Mouse (Mus musculus) cerebellum, postnatal 14 days (tissue): Measurements from ENCODE around the gene Gnpnat1.
"Not testable (repeated sequence)": the region's sequence is repeated elsewhere in the genome, so short reads cannot be mapped to it uniquely, and the experiment has no call there.

Experiments
- DNase-seq, 2 experiments: peaks; one replicate each; pipeline ENCODE4 v3.0.0; 2021; ENCODE audit warnings: mixed read lengths in 2 of 2

The Gnpnat1 gene

DNA sequence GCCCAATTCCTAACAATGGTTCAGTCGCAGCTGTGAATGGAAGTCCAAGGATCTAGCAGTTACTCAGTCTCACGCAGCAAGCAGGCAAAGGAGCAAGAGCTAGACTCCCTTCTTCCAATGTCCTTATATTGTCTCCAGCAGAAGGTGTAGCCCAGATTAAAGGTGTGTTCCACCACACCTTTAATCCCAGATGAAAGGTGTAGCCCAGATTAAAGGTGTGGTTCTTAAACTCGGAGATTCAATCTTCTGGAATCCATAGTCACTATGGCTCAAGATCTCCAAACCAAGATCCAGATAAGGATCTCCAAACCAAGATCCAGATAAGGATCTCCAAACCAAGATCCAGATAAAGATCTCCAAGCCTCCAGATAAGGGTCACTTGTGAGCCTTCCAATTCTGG is at the start of gene Gnpnat1:
Gene Gnpnat1 (minus strand): TSS at position 101 of the 400 bp plus-strand sequence.
- not testable (repeated sequence) for DNase-seq

GRCm38 (mm10) chr14:45453538-45454233 is 49.0 kb upstream of the Gnpnat1 start:
- peak in 1 of 2 experiments; percentile 20 for DNase-seq

DNA sequence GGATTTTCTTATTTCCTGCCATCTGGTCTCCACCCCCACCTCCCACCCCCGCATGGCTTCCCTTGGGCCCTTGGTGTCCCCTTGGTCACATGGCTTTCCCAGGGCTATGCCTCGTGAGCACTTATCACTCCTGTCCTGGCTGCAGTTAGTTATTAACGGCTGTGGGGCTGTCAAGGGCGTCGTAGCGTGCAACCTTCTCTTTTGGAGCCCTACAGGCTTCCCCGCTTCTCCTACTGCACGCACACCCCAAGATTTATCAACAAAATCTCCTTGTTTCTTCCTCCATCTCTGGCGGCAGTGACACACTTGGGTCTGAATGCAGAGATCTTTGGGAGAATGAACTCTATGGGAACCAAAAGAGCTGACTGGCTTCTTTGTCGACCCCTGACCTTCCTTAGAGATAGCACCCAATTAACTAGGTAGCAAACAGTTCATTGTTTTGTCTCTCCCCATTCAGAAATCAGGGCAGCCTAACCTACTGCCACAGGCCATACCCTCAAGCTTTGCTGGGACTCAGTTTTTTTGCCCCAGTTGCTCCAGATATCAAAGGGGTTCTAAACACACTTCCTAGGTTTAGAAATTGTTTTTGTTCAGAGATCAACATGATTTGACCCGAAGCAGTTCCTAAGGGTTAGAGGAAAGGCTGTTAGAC is 48.3 kb upstream of the Gnpnat1 start:
- DNase-seq, result peak in 1 of 2 experiments; percentile 36

DNA sequence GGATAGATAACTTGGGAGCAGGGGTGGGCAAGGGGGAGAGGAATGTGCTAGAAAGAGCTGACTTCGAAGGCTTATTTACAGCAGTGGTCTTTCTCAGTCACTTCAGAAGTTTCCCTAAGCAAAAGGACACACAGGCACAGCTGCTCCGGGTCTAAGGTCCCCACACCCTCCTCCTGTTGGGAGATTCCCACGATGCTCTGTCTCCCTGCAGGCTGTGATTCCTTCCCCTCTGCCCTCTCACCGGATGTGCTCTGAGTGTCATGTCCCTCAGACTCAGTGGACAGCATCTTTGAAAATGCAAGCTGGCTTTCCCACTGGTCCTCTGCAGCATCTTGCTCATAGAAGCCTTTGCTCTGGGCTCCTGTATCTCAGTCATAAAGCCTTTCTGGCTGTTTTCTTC is 47.4 kb upstream of the Gnpnat1 start:
- DNase-seq, result no peak

DNA sequence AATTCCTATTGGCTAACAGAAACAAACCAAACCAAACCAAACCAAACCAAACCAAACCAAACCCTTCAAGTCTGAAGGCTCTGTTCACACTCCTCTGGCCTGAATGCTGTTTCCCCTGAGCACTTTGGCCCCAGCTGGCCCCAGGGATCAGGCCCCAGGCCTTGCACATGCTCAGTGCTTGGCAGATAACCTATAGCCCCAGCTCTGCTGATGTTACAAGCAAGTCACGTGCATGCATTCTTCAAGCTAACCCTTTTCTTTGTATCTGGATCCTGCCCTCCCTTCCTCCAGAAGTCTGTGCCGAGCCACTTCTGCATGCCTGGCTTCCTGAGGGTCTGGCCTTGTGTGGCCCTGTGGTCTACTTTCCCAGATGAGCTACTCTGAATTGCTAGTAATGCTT is 46.4 kb upstream of the Gnpnat1 start:
- DNase-seq, result no peak

DNA sequence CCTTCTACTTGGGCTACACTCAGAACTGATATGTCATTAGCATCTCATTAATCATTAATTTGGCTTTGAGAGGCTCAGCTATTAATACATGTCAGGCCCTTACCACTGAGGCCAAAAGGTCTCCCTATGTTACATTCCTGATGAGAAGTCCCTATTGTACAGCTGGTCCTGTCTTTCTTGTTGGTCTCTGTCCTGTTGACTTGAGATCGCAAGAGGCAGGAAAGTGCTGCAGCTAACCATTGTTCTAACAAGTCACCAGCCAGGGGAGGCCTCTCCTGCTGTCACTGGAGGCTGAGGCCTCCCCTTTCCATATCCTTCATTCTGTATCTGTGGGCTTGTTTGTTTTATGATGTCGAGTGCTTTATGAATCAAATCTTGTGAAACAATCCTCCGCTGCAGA is 42.1 kb upstream of the Gnpnat1 start:
- no peak for DNase-seq

DNA sequence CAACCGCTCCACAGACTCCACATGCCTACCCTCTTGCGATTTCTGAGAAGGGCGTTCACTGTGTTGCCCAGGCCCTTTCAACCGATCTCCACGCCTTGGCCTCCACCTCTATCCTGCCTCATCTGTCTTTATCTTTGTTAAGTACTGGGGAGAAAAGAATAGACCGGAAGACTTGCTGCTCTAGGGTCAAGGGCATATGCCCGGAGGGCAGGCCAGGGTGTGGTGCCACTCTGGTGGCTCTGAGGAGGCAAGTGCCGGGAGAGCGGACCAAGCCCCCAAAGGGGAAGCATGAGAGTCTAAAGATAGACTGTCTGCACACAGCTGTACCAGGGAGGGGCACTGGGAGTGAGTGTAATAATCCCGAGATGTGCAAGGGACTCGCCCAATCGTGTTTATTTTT is 40.7 kb upstream of the Gnpnat1 start:
- DNase-seq, result no peak

DNA sequence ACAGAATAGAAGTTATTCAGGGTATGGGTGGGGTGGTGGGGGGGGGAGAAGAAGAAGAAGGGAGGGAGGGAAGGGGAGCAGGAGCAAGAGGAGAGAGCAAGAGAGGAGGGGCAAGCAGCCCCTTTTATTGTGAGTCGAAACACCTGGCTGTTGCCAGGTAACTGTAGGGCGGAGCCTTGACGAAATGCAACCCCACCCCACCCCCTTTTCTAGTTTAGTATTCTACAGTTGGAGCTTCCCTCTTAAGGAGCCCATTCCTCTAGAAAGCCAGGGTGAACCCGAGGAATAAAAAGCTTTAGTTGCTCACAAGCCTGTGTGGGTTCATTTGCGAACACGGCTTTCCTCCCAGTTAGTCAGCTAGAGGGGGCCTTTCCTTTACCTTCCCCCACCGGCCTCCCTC is 40.2 kb upstream of the Gnpnat1 start:
- no peak for DNase-seq

DNA sequence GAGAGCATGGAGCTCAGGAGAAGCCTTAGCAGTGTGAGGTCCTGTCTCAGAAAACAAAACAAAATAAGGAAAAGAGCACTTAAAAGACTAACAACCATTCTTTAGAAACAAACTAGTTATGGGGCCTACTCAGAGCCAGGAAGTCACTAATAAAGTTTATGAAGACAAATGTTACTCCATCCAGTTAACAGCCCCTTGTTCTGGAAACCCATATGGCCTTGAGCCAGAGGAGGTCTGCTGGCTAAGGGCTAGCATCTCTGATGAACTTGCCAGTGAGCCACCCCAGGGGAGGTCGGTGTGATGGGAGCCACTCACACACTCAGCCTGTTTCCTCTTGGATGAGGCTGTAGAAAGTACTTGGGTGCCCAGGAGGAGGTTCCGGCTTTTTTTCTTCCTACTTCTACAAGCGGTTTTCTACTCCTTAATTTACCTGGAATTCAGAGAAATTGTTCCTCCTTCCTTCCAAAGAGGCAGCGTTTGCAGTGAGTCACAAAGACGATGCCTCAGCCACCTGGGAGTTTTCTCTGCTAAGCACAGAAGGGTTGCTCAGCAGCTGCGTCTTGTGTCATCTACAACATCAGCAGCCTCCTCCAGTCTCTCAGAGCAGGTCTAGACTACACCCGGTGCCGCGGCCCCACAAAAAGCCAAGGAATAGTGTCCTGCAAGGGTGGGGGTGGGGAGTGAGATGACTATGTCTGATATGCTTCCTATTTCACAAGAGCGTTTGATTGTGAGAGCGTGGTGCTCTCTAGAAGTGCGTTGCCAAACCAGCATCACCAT is 38.3 kb upstream of the Gnpnat1 start:
- DNase-seq, result no peak

DNA sequence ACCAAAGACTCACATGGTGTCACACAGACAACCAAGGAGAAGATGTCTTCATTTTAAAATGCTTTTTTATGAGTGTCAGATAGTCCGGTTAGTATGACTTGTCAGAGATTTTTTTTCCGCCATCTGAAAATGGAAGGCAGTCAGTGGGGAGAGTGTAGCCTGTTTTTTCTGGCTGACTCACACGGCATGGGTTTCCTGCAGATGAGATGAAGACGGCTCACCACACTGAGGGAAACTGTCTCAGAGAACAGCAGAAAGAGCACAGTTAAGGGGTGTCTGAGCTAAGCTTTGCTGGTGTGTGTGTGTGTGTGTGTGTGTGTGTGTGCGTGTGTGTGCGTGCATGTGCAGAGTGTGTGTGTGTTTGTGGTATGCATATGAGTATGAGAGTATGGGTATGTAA is 36.6 kb upstream of the Gnpnat1 start:
- DNase-seq, result no peak

- DNase-seq, result no peak
These were observed 34.7 kb upstream of the Gnpnat1 start for GRCm38 (mm10) chr14:45439387-45439786.

GRCm38 (mm10) chr14:45438931-45439275 is 34.2 kb upstream of the Gnpnat1 start:
- DNase-seq, result no peak

DNA sequence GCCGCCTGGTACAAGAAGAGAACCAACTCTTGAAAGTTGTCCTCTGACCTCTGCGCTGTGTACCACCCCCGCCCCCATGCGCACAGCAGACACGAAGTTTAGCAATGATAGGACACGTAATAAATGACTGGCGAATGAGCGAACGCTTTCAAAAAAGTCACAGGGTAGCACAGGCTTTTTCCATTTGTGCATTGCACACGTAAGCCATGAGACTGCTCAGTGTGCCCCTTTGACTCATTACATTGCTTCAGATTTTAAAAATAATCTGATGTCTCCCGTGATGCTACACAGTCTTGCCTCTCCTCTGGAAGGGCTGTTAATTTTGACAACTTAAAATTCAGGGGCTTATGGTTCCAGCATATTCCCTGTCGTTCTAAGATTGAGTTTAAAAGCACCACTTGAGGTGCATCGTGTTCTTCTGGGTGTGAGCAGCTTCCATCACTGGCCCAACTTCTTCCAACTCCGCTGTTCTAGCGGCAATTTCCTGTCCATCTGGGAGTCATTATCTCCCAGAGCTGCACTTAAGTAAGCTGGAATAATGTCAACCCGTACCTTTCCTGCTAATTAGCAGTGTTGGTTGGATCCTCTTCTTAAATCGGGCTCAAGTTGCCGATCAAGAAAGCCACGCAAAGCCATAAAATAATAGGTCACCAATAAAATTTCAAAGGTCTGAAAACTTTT is 33.7 kb upstream of the Gnpnat1 start:
- no peak for DNase-seq

- no peak for DNase-seq
These were observed 29.5 kb upstream of the Gnpnat1 start for GRCm38 (mm10) chr14:45434220-45434619.

DNA sequence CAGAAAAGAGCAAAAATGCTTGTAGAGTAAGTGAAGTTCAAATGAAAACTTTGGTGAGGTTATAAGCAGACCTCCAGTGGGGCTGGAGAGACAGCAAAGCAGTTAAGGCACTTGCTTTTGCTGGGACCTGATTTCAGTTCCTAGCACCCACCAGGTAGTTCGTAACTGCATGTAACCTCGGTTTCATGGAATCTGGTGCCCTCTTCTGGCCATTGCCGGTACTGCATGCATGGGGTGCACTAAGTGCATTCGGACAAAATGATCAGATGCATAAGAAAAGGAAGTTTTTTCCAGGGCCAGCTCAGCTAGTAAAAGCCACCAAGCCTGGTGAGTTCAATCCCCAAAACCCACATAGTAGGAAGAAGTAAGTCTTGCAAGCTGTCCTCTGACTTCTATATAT is 27.3 kb upstream of the Gnpnat1 start:
- peak; percentile 6 to 41 for DNase-seq

DNA sequence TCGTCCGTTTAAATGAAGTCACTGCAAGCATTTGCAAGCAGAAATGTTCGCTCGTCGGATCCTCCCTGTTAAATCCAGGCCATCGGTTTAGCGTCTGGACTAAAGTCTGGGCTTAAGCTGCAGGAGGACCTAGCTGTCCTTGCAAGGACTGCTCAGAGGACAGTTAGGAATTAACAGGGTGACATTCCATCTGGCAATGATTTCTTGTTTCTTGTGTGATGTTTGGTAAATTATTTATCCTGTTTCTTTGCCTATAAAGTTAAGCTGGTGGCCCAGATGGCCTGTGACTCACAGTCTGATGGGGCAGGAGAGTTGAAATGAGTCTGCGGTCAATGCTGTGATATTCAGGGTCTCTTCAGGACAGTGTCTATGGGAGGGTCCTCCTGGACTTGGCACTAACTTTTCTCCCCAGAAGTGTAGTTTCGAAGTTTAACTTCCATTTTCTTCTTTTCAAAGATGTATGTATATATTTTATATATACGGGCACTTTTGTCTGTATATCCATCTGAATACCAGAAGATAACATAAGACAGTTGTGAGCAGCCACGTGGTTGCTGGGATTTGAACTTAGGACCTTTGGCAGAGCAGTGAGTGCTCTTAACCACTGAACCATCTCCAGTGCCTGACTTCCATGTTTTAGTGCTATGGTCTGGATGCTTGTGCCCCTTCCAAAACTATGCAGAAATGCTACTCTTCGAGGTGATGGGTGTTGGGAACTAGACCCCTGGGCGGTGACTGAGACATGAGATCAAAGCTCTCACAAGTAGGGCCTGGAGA is 25.5 kb upstream of the Gnpnat1 start:
- DNase-seq, result no peak

- peak; percentile 65 to 67 for DNase-seq
These were observed 18.5 kb upstream of the Gnpnat1 start for GRCm38 (mm10) chr14:45423220-45423619.

DNA sequence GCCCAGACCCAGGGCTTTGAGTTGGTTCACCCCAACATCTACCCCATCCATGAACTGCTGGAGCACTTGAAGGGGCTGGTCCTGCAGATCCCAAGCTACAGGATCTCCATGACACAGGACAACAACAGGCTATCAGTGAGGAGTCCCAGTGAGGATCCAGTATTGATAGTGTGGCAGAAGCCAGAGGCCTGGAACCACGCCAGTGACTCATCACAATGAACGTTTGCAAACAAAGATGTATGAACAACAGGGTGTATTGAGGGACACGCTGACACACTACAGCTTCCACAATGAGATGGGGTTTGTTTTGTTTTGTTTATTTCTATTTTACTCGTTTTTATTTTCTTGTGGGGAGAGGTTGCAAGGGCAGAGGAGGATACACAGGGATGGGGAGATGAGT is 17.7 kb upstream of the Gnpnat1 start:
- DNase-seq, result peak; percentile 6 to 29

GRCm38 (mm10) chr14:45419323-45419722 is 14.6 kb upstream of the Gnpnat1 start:
- no peak for DNase-seq

GRCm38 (mm10) chr14:45418553-45418952 is 13.8 kb upstream of the Gnpnat1 start:
- no peak for DNase-seq

DNA sequence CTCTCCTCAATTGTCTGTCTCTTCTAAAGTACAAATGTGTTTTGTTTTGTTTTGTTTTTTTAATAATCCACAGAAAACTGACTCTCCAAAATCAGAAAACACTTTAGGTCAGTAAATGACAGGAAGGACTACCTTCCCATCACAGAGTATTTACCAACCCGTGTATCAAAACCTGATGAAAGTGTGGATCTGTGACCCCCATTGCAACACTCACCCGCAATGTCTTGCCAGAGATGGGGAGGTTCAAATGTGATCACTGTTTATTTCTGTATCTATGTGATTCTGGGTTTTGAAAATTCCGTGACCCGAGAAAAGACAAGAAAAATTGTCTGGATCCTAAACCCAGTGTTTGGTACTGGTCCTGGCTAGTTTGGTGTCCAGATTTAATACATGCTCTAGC is 11.6 kb upstream of the Gnpnat1 start:
- no peak for DNase-seq

DNA sequence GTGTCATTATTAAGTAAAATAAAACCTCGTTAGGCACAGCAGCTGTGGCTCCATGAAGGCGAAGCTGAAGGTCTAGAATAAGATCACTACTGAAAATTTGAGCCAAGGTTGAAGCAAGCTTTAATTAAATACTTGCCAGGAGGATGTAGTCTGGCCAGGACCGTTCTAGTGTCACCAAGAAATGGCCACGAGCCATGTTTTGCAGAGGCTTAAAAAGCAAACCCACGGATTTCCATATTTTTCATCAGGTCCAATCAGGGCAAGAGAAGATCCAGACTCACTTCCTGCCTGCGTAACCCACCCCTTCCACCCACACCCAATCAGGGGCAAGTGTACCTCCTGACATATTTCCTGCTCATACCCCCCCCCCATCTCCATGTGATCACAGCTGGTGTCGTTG is 1.1 kb downstream of the Gnpnat1 start:
- DNase-seq, result no peak

DNA sequence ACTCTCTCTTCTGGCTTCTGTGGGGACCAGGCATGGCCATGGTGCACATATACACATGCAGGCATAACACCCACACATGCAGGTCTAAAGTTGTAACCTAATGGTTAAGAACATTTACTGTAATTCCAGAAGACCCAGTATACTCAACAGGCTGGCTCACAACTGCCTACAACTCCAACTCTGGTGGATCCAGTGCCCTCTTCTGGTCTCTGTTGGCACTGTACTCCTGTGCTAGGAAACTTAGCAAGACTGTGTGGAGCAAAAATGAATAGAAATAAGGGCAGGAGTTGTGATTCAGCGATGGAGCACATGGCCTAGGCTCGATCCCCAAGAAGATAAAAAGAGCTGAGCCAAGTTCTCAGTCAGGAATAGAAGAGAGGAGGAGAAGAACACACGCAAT is 4.9 kb downstream of the Gnpnat1 start:
- no peak for DNase-seq
